Mouse (Mus musculus) stomach, postnatal 0 days (tissue): ENCODE results near the gene Eif4e3. TPM values are rescaled to one million over a fixed set of nuclear protein-coding genes. Genes with fewer than 3 reads are reported as not detected.
A peak's percentile ranks its signal among the peaks of the same experiment; 100 is the strongest.

ENCODE experiments used
- ATAC-seq: fragments of 200-750 bp; cut with Nextera tagmentation; 2 replicates; pipeline ENCODE4 v1.8.0; 2017; ENCODE audit not compliant: low FRiP score, low TSS enrichment
- DNase-seq: peaks from one replicate; pipeline ENCODE4 v3.0.0-alpha.2; 2016; ENCODE audit warnings: low spot score
- H3K27ac ChIP-seq: fragments of 300-500 bp; sonication (generic); replicated peaks from 2 replicates; pipeline ENCODE4 v1.5.1; 2014; ENCODE audit warnings: mild to moderate bottlenecking, control low read depth
- H3K27me3 ChIP-seq: fragments of 300-500 bp; sonication (generic); 2 replicates; pipeline ENCODE4 v1.6.1; 2014; ENCODE audit warnings: low read length; ENCODE audit not compliant: control insufficient read depth, insufficient read depth
- H3K36me3 ChIP-seq: fragments of 300-500 bp; sonication (generic); 2 replicates; pipeline ENCODE4 v1.6.1; 2014; ENCODE audit warnings: low read length, mixed read lengths; ENCODE audit not compliant: control insufficient read depth, insufficient read depth
- H3K4me1 ChIP-seq: fragments of 300-500 bp; sonication (generic); replicated peaks from 2 replicates; pipeline ENCODE4 v1.6.1; 2014; ENCODE audit warnings: antibody characterized with exemption; ENCODE audit not compliant: control insufficient read depth, insufficient read depth
- H3K4me2 ChIP-seq: fragments of 300-500 bp; sonication (generic); replicated peaks from 2 replicates; pipeline ENCODE4 v1.6.1; 2014; ENCODE audit warnings: low read depth, mild to moderate bottlenecking, control low read depth, moderate library complexity
- H3K4me3 ChIP-seq: fragments of 300-500 bp; sonication (generic); 2 replicates; pipeline ENCODE4 v1.5.1; 2014; ENCODE audit warnings: low read depth, low read length, control low read depth
- H3K9ac ChIP-seq: fragments of 300-500 bp; sonication (generic); 2 replicates; pipeline ENCODE4 v1.6.1; 2014; ENCODE audit warnings: mild to moderate bottlenecking, low read length, control low read depth, mixed read lengths
- H3K9me3 ChIP-seq: fragments of 300-500 bp; sonication (generic); 2 replicates; pipeline ENCODE4 v1.6.1; 2016; ENCODE audit warnings: low read length; ENCODE audit not compliant: control insufficient read depth
- CTCF ChIP-seq: IDR thresholded peaks from 2 replicates; pipeline ENCODE4 v1.5.1; 2016; ENCODE audit warnings: antibody characterized with exemption, low read depth, mild to moderate bottlenecking, moderate library complexity
- EP300 ChIP-seq: optimal IDR thresholded peaks from 2 replicates; pipeline ENCODE3; 2016; ENCODE audit warnings: antibody characterized with exemption
- WGBS: fragments of 180-500 bp; shearing (Covaris S2); extraction: QIAGEN DNeasy Blood & Tissue Kit; methylation state at CpG from one replicate; pipeline ENCODE4 v1.1.7; 2014; 5-methylcytosine and 5-hydroxymethylcytosine counted together
- polyA plus RNA-seq: library from polyadenylated mRNA; unstranded; fragments of >200 nt; fragmentation: Nextera tagmentation; extraction: Ambion mirVana; gene quantifications from 2 replicates; pipeline ENCODE4 v1.2.1, GENCODE M21; 2015

Gene Eif4e3
- polyA plus RNA-seq, 1 experiment from 2014 or later: 7.8 TPM

- no peaks in the 10 kb centered on the region for H3K4me1 ChIP-seq
- no peak overlapping the region for H3K4me3 ChIP-seq
- H3K27ac ChIP-seq: no peak overlapping the region
- H3K9me3 ChIP-seq: no peaks in the 10 kb centered on the region
- WGBS: 52% methylated on average over 9 of the region's 9 CpGs
- no peak for DNase-seq
- no peaks in the 10 kb centered on the region for H3K27me3 ChIP-seq
- H3K4me2 ChIP-seq: no peak overlapping the region
- H3K36me3 ChIP-seq: no peaks in the 10 kb centered on the region
- no peak for ATAC-seq
- H3K9ac ChIP-seq: no peak overlapping the region
- TF ChIP-seq CTCF (no peak), EP300 (no peak)
Observed at GRCm38 (mm10) chr6:99636121-99636520, 30.4 kb downstream of the Eif4e3 start.

GRCm38 (mm10) chr6:99632121-99632980, 34.2 kb downstream of the Eif4e3 start:
- DNase-seq (no peak), ATAC-seq (no peak)
- Histone ChIP-seq H3K4me3 (no peak overlapping the region), H3K27me3 (no peaks in the 10 kb centered on the region), H3K9ac (no peak overlapping the region), H3K4me1 (no peaks in the 10 kb centered on the region), H3K27ac (no peak overlapping the region), H3K36me3 (peaks cover 3% of the 10 kb centered on the region; the same call in 1 of the 2 replicates), H3K4me2 (no peak overlapping the region), H3K9me3 (no peaks in the 10 kb centered on the region)
- 73% methylated on average over 32 of the region's 32 CpGs for WGBS
- TF ChIP-seq EP300 (no peak), CTCF (no peak)

- H3K27me3 ChIP-seq: no peaks in the 10 kb centered on the region
- H3K36me3 ChIP-seq: peaks cover 3% of the 10 kb centered on the region; the same call in 1 of the 2 replicates
- H3K27ac ChIP-seq: no peak overlapping the region
- 91% methylated on average over 5 of the region's 5 CpGs for WGBS
- no peak overlapping the region for H3K4me2 ChIP-seq
- H3K9me3 ChIP-seq: no peaks in the 10 kb centered on the region
- H3K4me1 ChIP-seq: no peaks in the 10 kb centered on the region
- no peak overlapping the region for H3K9ac ChIP-seq
- ATAC-seq: no peak
- DNase-seq: no peak
- no peak overlapping the region for H3K4me3 ChIP-seq
- TF ChIP-seq EP300: no peak
- TF ChIP-seq CTCF: no peak
Observed at GRCm38 (mm10) chr6:99631637-99632036, 34.9 kb downstream of the Eif4e3 start.

- WGBS: 74% methylated on average over 8 of the region's 8 CpGs
Observed at GRCm38 (mm10) chr6:99629726-99630458, 36.7 kb downstream of the Eif4e3 start.

GRCm38 (mm10) chr6:99626347-99626746, 40.2 kb downstream of the Eif4e3 start:
- H3K27me3 ChIP-seq: no peaks in the 10 kb centered on the region
- no peak for ATAC-seq
- H3K36me3 ChIP-seq: peaks cover 3% of the 10 kb centered on the region; the same call in 1 of the 2 replicates
- TF ChIP-seq CTCF (no peak), EP300 (no peak)
- 86% methylated on average over 2 of the region's 2 CpGs for WGBS
- H3K4me2 ChIP-seq: no peak overlapping the region
- H3K4me1 ChIP-seq: no peaks in the 10 kb centered on the region
- no peak overlapping the region for H3K27ac ChIP-seq
- H3K9me3 ChIP-seq: no peaks in the 10 kb centered on the region
- H3K9ac ChIP-seq: no peak overlapping the region
- DNase-seq: no peak
- H3K4me3 ChIP-seq: no peak overlapping the region

More at GRCm38 (mm10) chr6:99629726-99630458, 36.7 kb downstream of the Eif4e3 start:
- Histone ChIP-seq H3K36me3 (peaks cover 3% of the 10 kb centered on the region; the same call in 1 of the 2 replicates), H3K27me3 (no peaks in the 10 kb centered on the region), H3K9me3 (no peaks in the 10 kb centered on the region), H3K27ac (no peak overlapping the region), H3K9ac (no peak overlapping the region), H3K4me2 (no peak overlapping the region), H3K4me3 (no peak overlapping the region), H3K4me1 (no peaks in the 10 kb centered on the region)
- DNase-seq: no peak
- no peak for TF ChIP-seq EP300
- TF ChIP-seq CTCF: peak; percentile 30
- no peak for ATAC-seq
